Mouse (Mus musculus): ENCODE measurements around the gene Tom1l1. TPM values are rescaled to one million over a fixed set of nuclear protein-coding genes. Genes with fewer than 3 reads are reported as not detected.
A peak's percentile ranks its signal among the peaks of the same experiment; 100 is the strongest.
"Not testable (repeated sequence)": the region's sequence is repeated elsewhere in the genome, so short reads cannot be mapped to it uniquely, and the experiment has no call there.

Tom1l1 gene
- polyA plus RNA-seq (2015; fragmentation: Nextera tagmentation; extraction: Ambion mirVana) = 9.2 and 9.9 TPM in 2 replicates

GRCm38 (mm10) chr11:90687460-90688416, at the start of gene Tom1l1:
TSS of gene Tom1l1 (minus strand) at chr11:90688366.
- DNase-seq (ENCODE audit: low spot score) = no peak

DNA sequence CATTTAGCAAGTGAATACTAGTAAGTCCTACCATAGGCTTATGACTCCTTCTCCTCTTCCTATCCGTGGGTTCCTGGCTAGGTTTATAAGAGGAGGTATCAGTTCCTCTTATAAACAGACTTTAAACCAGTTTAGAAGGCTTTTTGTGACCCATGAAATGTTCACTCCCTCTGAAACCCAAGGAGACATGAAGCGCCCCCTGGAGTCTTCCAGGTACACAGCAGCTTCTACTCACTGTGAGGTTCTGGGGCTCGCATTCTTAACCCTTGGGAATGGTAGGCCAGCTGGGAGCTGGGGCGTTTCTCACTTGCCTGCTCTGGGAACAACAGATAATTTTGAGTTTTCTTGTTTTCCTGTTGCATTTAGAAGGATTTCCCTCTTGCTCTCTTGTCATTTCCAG, 45.4 kb upstream of the Tom1l1 start:
- no peak for DNase-seq (ENCODE audit: low spot score)

- DNase-seq (ENCODE audit: low spot score) = no peak
Measured at GRCm38 (mm10) chr11:90727354-90728125, 39.4 kb upstream of the Tom1l1 start.

GRCm38 (mm10) chr11:90726730-90727129, 38.6 kb upstream of the Tom1l1 start:
- DNase-seq (ENCODE audit: low spot score) = no peak

GRCm38 (mm10) chr11:90722304-90722703, 34.1 kb upstream of the Tom1l1 start:
- DNase-seq (ENCODE audit: low spot score) = no peak

GRCm38 (mm10) chr11:90717719-90718118, 29.6 kb upstream of the Tom1l1 start:
- no peak for DNase-seq (ENCODE audit: low spot score)

GRCm38 (mm10) chr11:90711596-90711995, 23.4 kb upstream of the Tom1l1 start:
- DNase-seq (ENCODE audit: low spot score) = no peak

- DNase-seq (ENCODE audit: low spot score) = not testable (repeated sequence)
Measured at GRCm38 (mm10) chr11:90707134-90707533, 19.0 kb upstream of the Tom1l1 start.

GRCm38 (mm10) chr11:90697480-90698240, 9.5 kb upstream of the Tom1l1 start:
- peak; percentile 63 for DNase-seq (ENCODE audit: low spot score)

DNA sequence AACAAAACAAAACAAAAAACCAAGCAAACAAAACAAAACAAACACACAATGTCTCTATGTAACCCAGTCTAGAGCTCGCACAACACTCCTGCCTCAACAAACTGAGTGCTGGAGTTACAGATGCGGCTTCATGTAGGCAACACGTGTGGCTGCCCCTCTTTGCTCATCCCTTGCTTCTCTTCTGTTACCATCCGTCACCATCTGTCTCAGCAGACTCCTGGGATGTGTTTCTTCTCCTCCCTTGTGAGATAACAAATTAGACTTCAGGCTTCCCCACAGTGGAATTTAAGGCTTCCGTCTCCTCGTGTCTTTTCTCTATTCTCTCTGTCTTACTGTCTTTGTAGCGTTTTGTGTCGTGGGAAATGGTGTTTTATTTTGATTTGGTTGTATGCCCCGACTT, 7.6 kb upstream of the Tom1l1 start:
- DNase-seq (ENCODE audit: low spot score) = no peak

GRCm38 (mm10) chr11:90694206-90694605, 6.0 kb upstream of the Tom1l1 start:
- no peak for DNase-seq (ENCODE audit: low spot score)

DNA sequence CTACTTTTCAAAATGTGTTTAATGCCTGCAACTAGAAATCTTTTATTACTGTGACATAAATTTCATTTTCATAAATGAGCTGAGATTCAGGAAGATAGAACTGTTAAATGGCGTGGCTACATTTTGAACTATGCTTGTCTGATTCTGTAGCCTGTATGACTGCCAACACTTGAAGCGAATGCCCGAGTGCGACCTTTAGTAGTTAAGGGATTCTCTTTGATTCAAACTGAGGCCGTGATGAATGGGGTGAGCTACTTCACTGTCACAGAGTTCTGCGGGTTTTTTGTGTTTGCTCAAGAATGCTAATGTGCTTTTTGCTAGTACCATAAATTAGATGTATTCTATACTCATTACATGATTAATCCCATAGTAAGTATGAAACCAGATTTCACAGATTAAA, 2.2 kb upstream of the Tom1l1 start:
- no peak for DNase-seq (ENCODE audit: low spot score)

- no peak for DNase-seq (ENCODE audit: low spot score)
Measured at GRCm38 (mm10) chr11:90687040-90687439, 1.1 kb downstream of the Tom1l1 start.

- DNase-seq (ENCODE audit: low spot score) = no peak
Measured at GRCm38 (mm10) chr11:90686287-90687025, 1.7 kb downstream of the Tom1l1 start.

- no peak for DNase-seq (ENCODE audit: low spot score)
Measured at GRCm38 (mm10) chr11:90685196-90685595, 3.0 kb downstream of the Tom1l1 start.

- DNase-seq (ENCODE audit: low spot score) = no peak
Measured at GRCm38 (mm10) chr11:90684765-90685164, 3.4 kb downstream of the Tom1l1 start.

DNA sequence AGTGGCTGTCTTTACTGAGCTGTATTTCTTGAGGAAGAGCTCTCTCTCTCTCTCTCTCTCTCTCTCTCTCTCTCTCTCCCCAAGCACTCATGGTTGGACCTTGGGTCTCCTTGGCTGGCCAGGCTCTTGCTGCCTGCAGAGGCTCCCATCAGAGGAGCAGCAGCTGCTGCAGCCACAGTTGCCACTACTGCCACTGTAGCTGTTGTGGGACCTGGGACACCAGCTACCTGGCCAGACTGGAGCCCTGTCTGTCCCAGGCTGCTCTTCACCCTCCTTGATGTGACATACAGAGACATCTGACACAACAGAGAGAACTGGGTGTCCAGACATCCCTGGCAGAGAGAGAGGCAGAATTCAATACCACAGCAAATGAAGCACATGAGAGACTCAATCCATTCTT, 7.0 kb downstream of the Tom1l1 start:
- DNase-seq (ENCODE audit: low spot score) = no peak

- DNase-seq (ENCODE audit: low spot score) = no peak
Measured at GRCm38 (mm10) chr11:90678582-90678981, 9.6 kb downstream of the Tom1l1 start.

DNA sequence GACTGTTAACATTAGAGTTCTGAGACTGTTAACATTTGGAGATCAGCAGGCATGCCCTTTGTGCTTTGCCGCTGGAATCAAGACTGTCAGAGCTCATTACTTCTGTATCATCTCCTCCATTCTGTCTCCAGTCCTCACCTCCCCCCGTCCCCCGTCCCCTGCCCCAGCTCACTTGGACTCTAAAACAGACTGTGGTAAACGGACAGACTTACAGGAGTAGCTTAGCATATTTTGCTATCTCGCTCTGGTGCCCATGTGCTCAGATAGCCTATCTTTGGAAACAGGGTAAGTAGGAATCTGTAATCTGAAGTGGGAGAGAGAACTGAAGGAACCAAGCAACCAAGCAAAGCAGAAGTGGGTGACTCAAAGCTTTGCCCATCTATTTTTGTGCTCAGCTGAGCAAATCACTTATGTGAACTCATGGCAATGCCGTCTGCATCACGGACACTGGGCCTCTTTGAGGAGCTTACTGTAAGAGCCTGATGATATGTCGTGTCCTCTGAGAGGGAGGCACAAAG, 10.3 kb downstream of the Tom1l1 start:
- no peak for DNase-seq (ENCODE audit: low spot score)

DNA sequence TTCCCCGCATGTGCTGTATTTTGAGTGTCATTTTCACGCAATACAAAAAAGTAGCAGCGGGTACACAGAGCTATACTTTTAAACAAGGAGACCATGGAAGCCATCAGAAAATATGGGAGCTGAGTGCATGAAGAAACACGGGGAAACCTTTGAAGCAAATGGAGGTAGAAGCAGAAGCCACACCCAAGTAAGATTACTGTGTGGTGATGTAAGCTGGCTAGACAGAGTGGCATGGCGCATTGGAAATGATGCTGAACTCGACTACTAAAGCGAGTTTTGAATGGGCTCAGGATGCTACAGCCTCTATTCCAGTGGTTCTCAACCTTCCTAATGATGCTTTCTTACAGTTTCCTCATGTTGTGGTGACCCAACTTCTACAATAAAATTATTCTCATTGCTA, 11.1 kb downstream of the Tom1l1 start:
- no peak for DNase-seq (ENCODE audit: low spot score)
